Mouse (Mus musculus) heart, embryonic 15.5 days (tissue): Measurements from ENCODE around the gene Zc3h15. TPM values are rescaled to one million over a fixed set of nuclear protein-coding genes. Genes with fewer than 3 reads are reported as not detected.
"Not testable (repeated sequence)": the region's sequence is repeated elsewhere in the genome, so short reads cannot be mapped to it uniquely, and the experiment has no call there.

Experiments
- ATAC-seq: fragments of 200-750 bp; cut with Nextera tagmentation; replicated peaks from 2 replicates; pipeline ENCODE4 v1.8.0; 2017; ENCODE audit warnings: low read depth, moderate TSS enrichment; ENCODE audit not compliant: insufficient number of reproducible peaks, insufficient read depth, low FRiP score
- H3K27ac ChIP-seq: fragments of 300-500 bp; sonication (generic); 2 replicates; pipeline ENCODE4 v1.5.1; 2015; ENCODE audit warnings: mild to moderate bottlenecking, inconsistent platforms
- H3K27me3 ChIP-seq: fragments of 300-500 bp; sonication (generic); 2 replicates; pipeline ENCODE4 v1.6.1; 2015; ENCODE audit warnings: inconsistent platforms
- H3K36me3 ChIP-seq: fragments of 300-500 bp; sonication (generic); 2 replicates; pipeline ENCODE4 v1.6.1; 2015; ENCODE audit warnings: mild to moderate bottlenecking, inconsistent platforms
- H3K4me1 ChIP-seq: fragments of 300-500 bp; sonication (generic); replicated peaks from 2 replicates; pipeline ENCODE4 v1.6.1; 2015; ENCODE audit warnings: inconsistent platforms
- H3K4me2 ChIP-seq: fragments of 300-500 bp; sonication (generic); 2 replicates; pipeline ENCODE4 v1.6.1; 2015; ENCODE audit warnings: inconsistent platforms, mild to moderate bottlenecking, moderate library complexity
- H3K4me3 ChIP-seq: fragments of 300-500 bp; sonication (generic); 2 replicates; pipeline ENCODE4 v1.5.1; 2015; ENCODE audit warnings: mild to moderate bottlenecking, inconsistent platforms
- H3K9ac ChIP-seq: fragments of 300-500 bp; sonication (generic); 2 replicates; pipeline ENCODE4 v1.6.1; 2015; ENCODE audit warnings: mild to moderate bottlenecking, inconsistent platforms
- H3K9me3 ChIP-seq: fragments of 300-500 bp; sonication (generic); replicated peaks from 2 replicates; pipeline ENCODE4 v1.6.1; 2016; ENCODE audit warnings: inconsistent platforms
- WGBS: fragments of 180-500 bp; shearing (Covaris S2); methylation state at CpG from one replicate; pipeline ENCODE4 v1.1.7; 2015; ENCODE audit warnings: mixed read lengths; 5-methylcytosine and 5-hydroxymethylcytosine counted together
- polyA plus RNA-seq: library from polyadenylated mRNA; unstranded; fragments of >200 nt; fragmentation: Nextera tagmentation; extraction: Ambion mirVana; gene quantifications from 2 replicates; pipeline ENCODE4 v1.2.1, GENCODE M21; 2015

Zc3h15 gene
- polyA plus RNA-seq, 1 experiment from 2014 or later: 103 TPM

- H3K4me1 ChIP-seq: peaks cover 8% of the 10 kb centered on the region
Observed at GRCm38 (mm10) chr2:83648916-83649315, 4.7 kb downstream of the Zc3h15 start.

GRCm38 (mm10) chr2:83652606-83653005, 8.4 kb downstream of the Zc3h15 start:
- no peak overlapping the region for H3K4me3 ChIP-seq
- H3K27me3 ChIP-seq: no peaks in the 10 kb centered on the region
- H3K27ac ChIP-seq: no peak overlapping the region
- no peaks in the 10 kb centered on the region for H3K4me1 ChIP-seq
- ATAC-seq: no peak
- no peak overlapping the region for H3K9ac ChIP-seq
- H3K4me2 ChIP-seq: no peak overlapping the region
- H3K9me3 ChIP-seq: no peaks in the 10 kb centered on the region
- peaks cover 9% of the 10 kb centered on the region for H3K36me3 ChIP-seq

More at GRCm38 (mm10) chr2:83648916-83649315, 4.7 kb downstream of the Zc3h15 start:
- no peak overlapping the region for H3K4me3 ChIP-seq
- H3K36me3 ChIP-seq: no peaks in the 10 kb centered on the region; the same call in 1 of the 2 replicates
- H3K9ac ChIP-seq: no peak overlapping the region
- no peaks in the 10 kb centered on the region for H3K27me3 ChIP-seq
- WGBS: 83% methylated on average over 9 of the region's 9 CpGs
- H3K9me3 ChIP-seq: no peaks in the 10 kb centered on the region
- H3K4me2 ChIP-seq: no peak overlapping the region
- no peak for ATAC-seq
- no peak overlapping the region for H3K27ac ChIP-seq

GRCm38 (mm10) chr2:83659279-83659678, 15.0 kb downstream of the Zc3h15 start:
- Histone ChIP-seq H3K9ac (no peak overlapping the region), H3K27ac (no peak overlapping the region), H3K4me1 (no peaks in the 10 kb centered on the region), H3K4me2 (no peak overlapping the region), H3K36me3 (peaks cover 32% of the 10 kb centered on the region), H3K27me3 (no peaks in the 10 kb centered on the region), H3K4me3 (no peak overlapping the region), H3K9me3 (no peaks in the 10 kb centered on the region)
- 79% methylated on average over 3 of the region's 3 CpGs for WGBS
- no peak for ATAC-seq

GRCm38 (mm10) chr2:83660114-83660513, 15.9 kb downstream of the Zc3h15 start:
- Histone ChIP-seq H3K27ac (no peak overlapping the region), H3K36me3 (peaks cover 32% of the 10 kb centered on the region), H3K9ac (no peak overlapping the region), H3K9me3 (no peaks in the 10 kb centered on the region), H3K27me3 (no peaks in the 10 kb centered on the region), H3K4me1 (no peaks in the 10 kb centered on the region), H3K4me3 (no peak overlapping the region), H3K4me2 (no peak overlapping the region)
- WGBS: 94% methylated on average over 1 of the region's 1 CpGs
- ATAC-seq: no peak

- no peak overlapping the region for H3K4me2 ChIP-seq
- H3K9me3 ChIP-seq: no peaks in the 10 kb centered on the region
- H3K27ac ChIP-seq: no peak overlapping the region
- H3K36me3 ChIP-seq: peaks cover 29% of the 10 kb centered on the region
- no peaks in the 10 kb centered on the region for H3K4me1 ChIP-seq
- H3K9ac ChIP-seq: no peak overlapping the region
- H3K4me3 ChIP-seq: no peak overlapping the region
- no peak for ATAC-seq
- WGBS: 91% methylated on average over 6 of the region's 6 CpGs
- no peaks in the 10 kb centered on the region for H3K27me3 ChIP-seq
Observed at GRCm38 (mm10) chr2:83661351-83661750, 17.1 kb downstream of the Zc3h15 start.

GRCm38 (mm10) chr2:83665051-83665450, 20.8 kb downstream of the Zc3h15 start:
- 98% methylated on average over 2 of the region's 2 CpGs for WGBS
- not testable (repeated sequence) for H3K4me2 ChIP-seq, ATAC-seq, H3K9ac ChIP-seq, H3K9me3 ChIP-seq, H3K4me1 ChIP-seq, H3K4me3 ChIP-seq, H3K27ac ChIP-seq, H3K27me3 ChIP-seq
- H3K36me3 ChIP-seq: peaks cover 20% of the 10 kb centered on the region

GRCm38 (mm10) chr2:83667430-83667829, 23.2 kb downstream of the Zc3h15 start:
- peaks cover 14% of the 10 kb centered on the region for H3K36me3 ChIP-seq
- WGBS: 77% methylated on average over 2 of the region's 2 CpGs
- H3K9ac ChIP-seq: no peak overlapping the region
- H3K27ac ChIP-seq: no peak overlapping the region
- H3K9me3 ChIP-seq: no peaks in the 10 kb centered on the region
- no peaks in the 10 kb centered on the region for H3K27me3 ChIP-seq
- H3K4me1 ChIP-seq: no peaks in the 10 kb centered on the region
- no peak overlapping the region for H3K4me3 ChIP-seq
- ATAC-seq: no peak
- no peak overlapping the region for H3K4me2 ChIP-seq

- no peak for ATAC-seq
- no peak overlapping the region for H3K4me2 ChIP-seq
- peaks cover under 1% of the 10 kb centered on the region; the same call in 1 of the 2 replicates for H3K4me1 ChIP-seq
- no peaks in the 10 kb centered on the region for H3K9me3 ChIP-seq
- no peaks in the 10 kb centered on the region for H3K27me3 ChIP-seq
- no peak overlapping the region for H3K4me3 ChIP-seq
- WGBS: 56% methylated on average over 1 of the region's 1 CpGs
- H3K27ac ChIP-seq: no peak overlapping the region
- H3K36me3 ChIP-seq: peaks cover 9% of the 10 kb centered on the region; the same call in 1 of the 2 replicates
- H3K9ac ChIP-seq: no peak overlapping the region
Observed at GRCm38 (mm10) chr2:83668052-83668451, 23.8 kb downstream of the Zc3h15 start.

GRCm38 (mm10) chr2:83669988-83670387, 25.8 kb downstream of the Zc3h15 start:
- Histone ChIP-seq H3K9me3 (no peaks in the 10 kb centered on the region), H3K27me3 (no peaks in the 10 kb centered on the region), H3K27ac (no peak overlapping the region), H3K4me1 (peaks cover 17% of the 10 kb centered on the region), H3K4me2 (no peak overlapping the region), H3K4me3 (no peak overlapping the region), H3K9ac (no peak overlapping the region), H3K36me3 (peaks cover 9% of the 10 kb centered on the region; the same call in 1 of the 2 replicates)
- WGBS: 82% methylated on average over 5 of the region's 5 CpGs
- no peak for ATAC-seq

GRCm38 (mm10) chr2:83671843-83672242, 27.6 kb downstream of the Zc3h15 start:
- Histone ChIP-seq H3K36me3 (peaks cover 9% of the 10 kb centered on the region; the same call in 1 of the 2 replicates), H3K4me1 (peaks cover 31% of the 10 kb centered on the region), H3K9me3 (no peaks in the 10 kb centered on the region), H3K27ac (no peak overlapping the region), H3K27me3 (no peaks in the 10 kb centered on the region), H3K9ac (no peak overlapping the region), H3K4me3 (no peak overlapping the region), H3K4me2 (no peak overlapping the region)
- ATAC-seq: no peak
- 87% methylated on average over 2 of the region's 2 CpGs for WGBS

- no peak overlapping the region for H3K27ac ChIP-seq
- no peaks in the 10 kb centered on the region for H3K9me3 ChIP-seq
- WGBS: 55% methylated on average over 7 of the region's 7 CpGs
- no peaks in the 10 kb centered on the region for H3K27me3 ChIP-seq
- H3K9ac ChIP-seq: no peak overlapping the region
- ATAC-seq: no peak
- no peak overlapping the region for H3K4me3 ChIP-seq
- no peak overlapping the region for H3K4me2 ChIP-seq
- H3K4me1 ChIP-seq: peaks cover 34% of the 10 kb centered on the region
- H3K36me3 ChIP-seq: peaks cover 9% of the 10 kb centered on the region; the same call in 1 of the 2 replicates
Observed at GRCm38 (mm10) chr2:83673067-83673466, 28.8 kb downstream of the Zc3h15 start.

- peaks cover 34% of the 10 kb centered on the region for H3K4me1 ChIP-seq
- no peak overlapping the region for H3K4me3 ChIP-seq
- H3K36me3 ChIP-seq: peaks cover 9% of the 10 kb centered on the region; the same call in 1 of the 2 replicates
- no peaks in the 10 kb centered on the region for H3K27me3 ChIP-seq
- no peak overlapping the region for H3K4me2 ChIP-seq
- WGBS: 48% methylated on average over 2 of the region's 2 CpGs
- no peak overlapping the region for H3K9ac ChIP-seq
- H3K27ac ChIP-seq: no peak overlapping the region
- no peaks in the 10 kb centered on the region for H3K9me3 ChIP-seq
- ATAC-seq: 0 out of 2 replicates have a peak, but pooled peaks have one; percentile 35
Observed at GRCm38 (mm10) chr2:83673843-83674242, 29.6 kb downstream of the Zc3h15 start.
